In genomic region chr19:56019143-56019542, GRCm38 (mm10) we compare ENCODE assay signal across 21 mouse cellular contexts.
A peak's percentile ranks its signal among the peaks of the same experiment; 100 is the strongest.
DNase-seq lines count a peak whose midpoint lies in the region; ATAC-seq lines count a peak whose summit lies in the region.
"Had no signal": no experiment of that assay in that cellular context is flagged by ENCODE, and none has a peak within 500 bp of the region (broad histone marks: within the 10 kb centered on the region; RNA-seq: fewer than 3 reads in every experiment).

No protein-coding gene starts in this region.

- no peak overlapping the region for H3K9ac ChIP-seq in forebrain, embryonic 11.5 days (ENCODE audit: low read length)
- no peak overlapping the region for H3K9ac ChIP-seq in forebrain, embryonic 13.5 days
- H3K9ac ChIP-seq in embryonic facial prominence, embryonic 12.5 days: no peak overlapping the region
- no peak overlapping the region for H3K9ac ChIP-seq in limb, embryonic 13.5 days
- H3K9ac ChIP-seq: heart, embryonic 15.5 days; limb, embryonic 15.5 days had no signal

- ATAC-seq in forebrain, embryonic 11.5 days (replicated peaks; ENCODE audit: low FRiP score): no peak
- no peak for ATAC-seq in forebrain, embryonic 13.5 days
- ATAC-seq in embryonic facial prominence, embryonic 12.5 days (ENCODE audit: insufficient number of reproducible peaks, insufficient read depth, low FRiP score, low TSS enrichment): peak; percentile 57; the same call in 1 of the 2 replicates
- peak; percentile 30; the same call in 1 of the 2 replicates for ATAC-seq in limb, embryonic 13.5 days (ENCODE audit: low FRiP score, low read depth)
- ATAC-seq: CD4-positive, CD25-positive, alpha-beta regulatory T cell, adult 4 months; inflammation-experienced regulatory T-cells, adult 6 months; midbrain, embryonic 16.5 days; Patski had no signal

- peak; percentile 46 for DNase-seq in forebrain, embryonic 11.5 days (ENCODE audit: low spot score)
- peak; percentile 69 for DNase-seq in embryo, embryonic 10 days (ENCODE audit: low spot score)
- no peak for DNase-seq in thymus, postnatal 36 days
- DNase-seq in right cerebral cortex, postnatal 10 days (ENCODE audit: low spot score in 2 of 2): no peak
- DNase-seq: adrenal gland, adult 8-10 months; cerebellum, adult 9-11 months; gastrocnemius, postnatal 14 days; kidney, adult 2 months; kidney, postnatal 10 days; lung, postnatal 14 days; right cerebral cortex, postnatal 4 days; thymus, postnatal 14 days had no signal

- no peak overlapping the region for H3K27ac ChIP-seq in forebrain, embryonic 11.5 days (ENCODE audit: low read depth, low read length)
- no peak overlapping the region for H3K27ac ChIP-seq in forebrain, embryonic 13.5 days
- H3K27ac ChIP-seq in embryonic facial prominence, embryonic 12.5 days: peak overlapping the region; percentile 55; the same call in 1 of the 2 replicates
- H3K27ac ChIP-seq in limb, embryonic 13.5 days: peak overlapping the region; percentile 61; the same call in 1 of the 2 replicates
- H3K27ac ChIP-seq: heart, embryonic 15.5 days; limb, embryonic 15.5 days had no signal

- H3K27me3 ChIP-seq in forebrain, embryonic 11.5 days (ENCODE audit: control insufficient read depth, insufficient read depth, low read length): no peaks in the 10 kb centered on the region
- no peaks in the 10 kb centered on the region for H3K27me3 ChIP-seq in forebrain, embryonic 13.5 days
- no peaks in the 10 kb centered on the region for H3K27me3 ChIP-seq in embryonic facial prominence, embryonic 12.5 days
- no peaks in the 10 kb centered on the region for H3K27me3 ChIP-seq in limb, embryonic 13.5 days
- H3K27me3 ChIP-seq: heart, embryonic 15.5 days; limb, embryonic 15.5 days; Patski had no signal

- H3K9me3 ChIP-seq in forebrain, embryonic 11.5 days (ENCODE audit: control insufficient read depth, low read length): no peaks in the 10 kb centered on the region
- H3K9me3 ChIP-seq in forebrain, embryonic 13.5 days (replicated peaks): no peaks in the 10 kb centered on the region
- no peaks in the 10 kb centered on the region for H3K9me3 ChIP-seq in embryonic facial prominence, embryonic 12.5 days
- no peaks in the 10 kb centered on the region for H3K9me3 ChIP-seq in limb, embryonic 13.5 days
- H3K9me3 ChIP-seq: heart, embryonic 15.5 days; limb, embryonic 15.5 days had no signal

- H3K4me3 ChIP-seq in forebrain, embryonic 11.5 days (ENCODE audit: low read depth, low read length): no peak overlapping the region
- no peak overlapping the region for H3K4me3 ChIP-seq in forebrain, embryonic 13.5 days
- H3K4me3 ChIP-seq in embryonic facial prominence, embryonic 12.5 days: no peak overlapping the region
- no peak overlapping the region for H3K4me3 ChIP-seq in limb, embryonic 13.5 days
- H3K4me3 ChIP-seq: heart, embryonic 15.5 days; limb, embryonic 15.5 days had no signal

- H3K4me1 ChIP-seq in forebrain, embryonic 11.5 days (replicated peaks; ENCODE audit: control insufficient read depth, insufficient read depth, low read length): peaks cover 4% of the 10 kb centered on the region; the same call in 1 of the 2 replicates
- H3K4me1 ChIP-seq in forebrain, embryonic 13.5 days: no peaks in the 10 kb centered on the region
- H3K4me1 ChIP-seq in embryonic facial prominence, embryonic 12.5 days: peaks cover 37% of the 10 kb centered on the region
- peaks cover 46% of the 10 kb centered on the region for H3K4me1 ChIP-seq in limb, embryonic 13.5 days
- H3K4me1 ChIP-seq: heart, embryonic 15.5 days had no signal

- H3K36me3 ChIP-seq in forebrain, embryonic 11.5 days (ENCODE audit: control insufficient read depth, insufficient read depth, low read length): no peaks in the 10 kb centered on the region
- no peaks in the 10 kb centered on the region for H3K36me3 ChIP-seq in forebrain, embryonic 13.5 days (ENCODE audit: poor library complexity, severe bottlenecking)
- H3K36me3 ChIP-seq in embryonic facial prominence, embryonic 12.5 days: no peaks in the 10 kb centered on the region
- H3K36me3 ChIP-seq in limb, embryonic 13.5 days: no peaks in the 10 kb centered on the region
- H3K36me3 ChIP-seq: heart, embryonic 15.5 days; limb, embryonic 15.5 days had no signal

- 48% methylated on average over 7 of the region's 7 CpGs for WGBS in forebrain, embryonic 11.5 days
- 44% methylated on average over 7 of the region's 7 CpGs for WGBS in forebrain, embryonic 13.5 days
- WGBS in embryonic facial prominence, embryonic 12.5 days: 8% methylated on average over 7 of the region's 7 CpGs
- WGBS in limb, embryonic 13.5 days: 15% methylated on average over 7 of the region's 7 CpGs

- no peak overlapping the region for H3K4me2 ChIP-seq in forebrain, embryonic 11.5 days (ENCODE audit: low read depth, low read length, severe bottlenecking)
- no peak overlapping the region for H3K4me2 ChIP-seq in forebrain, embryonic 13.5 days
- H3K4me2 ChIP-seq in embryonic facial prominence, embryonic 12.5 days (replicated peaks): no peak overlapping the region
- H3K4me2 ChIP-seq in limb, embryonic 13.5 days (replicated peaks): no peak overlapping the region
- H3K4me2 ChIP-seq: heart, embryonic 15.5 days; limb, embryonic 15.5 days had no signal

Comparison
In these comparisons a context has a peak if more than half of its experiments do, and no peak if none do; other contexts are left out.
1. ATAC-seq: peak in embryonic facial prominence, embryonic 12.5 days (single experiment) and limb, embryonic 13.5 days (single experiment); none in forebrain, embryonic 11.5 days (single experiment) and forebrain, embryonic 13.5 days (single experiment).
2. DNase-seq: peak in forebrain, embryonic 11.5 days (single experiment) and embryo, embryonic 10 days (single experiment); none in thymus, postnatal 36 days (0 of 2) and right cerebral cortex, postnatal 10 days (0 of 2).
3. H3K27ac ChIP-seq: peak in embryonic facial prominence, embryonic 12.5 days (single experiment) and limb, embryonic 13.5 days (single experiment); none in forebrain, embryonic 11.5 days (single experiment) and forebrain, embryonic 13.5 days (single experiment).